Mouse (Mus musculus) cerebellum, postnatal 14 days (tissue): ENCODE measurements around the gene Lhb.

Source experiments
- DNase-seq, 2 experiments: peaks; one replicate each; pipeline ENCODE4 v3.0.0; 2021; ENCODE audit warnings: mixed read lengths in 2 of 2

Gene Lhb

DNA sequence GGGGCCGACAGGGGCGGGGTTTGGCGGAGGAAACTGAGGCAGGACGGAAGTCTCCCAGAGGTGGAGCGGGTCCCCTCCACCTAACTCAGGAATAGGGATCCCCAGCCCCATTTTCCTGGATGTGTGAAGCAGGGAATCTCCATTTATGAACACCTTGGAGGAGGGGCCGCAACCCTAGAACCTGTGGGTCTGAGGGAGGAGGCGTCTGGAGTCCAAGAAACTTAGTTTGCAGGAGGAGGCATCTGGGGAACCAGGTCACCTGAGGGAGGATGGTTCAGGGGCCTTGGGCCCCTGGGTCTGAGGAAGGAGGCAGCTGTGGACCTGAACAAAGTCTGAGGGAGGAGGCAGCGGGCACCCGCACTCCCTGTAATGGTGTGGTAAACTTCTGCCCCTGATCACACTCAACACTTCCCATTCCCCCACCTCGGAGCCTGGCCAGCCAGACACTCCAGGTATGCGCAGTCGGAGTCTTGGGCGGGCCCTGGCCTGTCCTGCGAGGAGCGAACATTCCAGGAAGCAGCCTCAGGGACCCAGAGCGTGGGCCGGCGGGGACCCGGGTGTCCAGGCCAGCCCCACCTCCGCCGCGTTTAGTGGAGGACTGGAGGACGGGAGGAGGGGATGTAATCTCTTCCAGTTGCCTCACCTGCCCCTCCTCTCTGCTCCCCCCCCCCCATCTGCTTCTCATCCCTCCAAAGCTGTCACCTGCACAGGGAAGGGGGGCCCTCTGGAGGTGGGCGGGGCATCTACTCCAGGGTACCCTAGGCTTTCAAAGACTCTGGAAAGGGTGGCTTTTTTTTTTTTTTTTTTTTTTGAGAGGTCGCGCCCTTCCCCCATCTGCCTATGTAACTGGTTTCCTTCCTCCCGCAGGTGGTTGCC lies 6.5 kb upstream of the Lhb start:
- no peak for DNase-seq

GRCm38 (mm10) chr7:45414740-45415224 lies 5.8 kb upstream of the Lhb start:
- no peak for DNase-seq

DNA sequence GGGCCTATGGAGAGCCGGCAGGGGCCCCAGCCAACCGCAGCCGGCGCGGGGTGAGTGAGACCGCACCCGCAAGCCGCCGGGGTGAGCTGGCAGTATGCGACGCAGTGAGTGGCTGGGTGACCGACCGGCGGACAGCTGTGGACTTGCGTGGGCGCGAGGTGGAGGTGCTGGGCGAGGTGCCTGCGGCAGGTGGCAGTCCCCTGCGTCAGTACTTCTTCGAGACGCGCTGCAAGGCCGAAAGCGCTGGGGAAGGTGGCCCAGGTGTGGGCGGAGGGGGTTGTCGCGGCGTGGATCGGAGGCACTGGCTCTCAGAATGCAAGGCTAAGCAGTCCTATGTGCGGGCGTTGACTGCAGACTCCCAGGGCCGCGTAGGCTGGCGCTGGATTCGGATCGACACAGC lies 5.0 kb upstream of the Lhb start:
- DNase-seq = no peak

GRCm38 (mm10) chr7:45417962-45418492 lies 2.6 kb upstream of the Lhb start:
- DNase-seq = no peak

- no peak for DNase-seq
Observed at GRCm38 (mm10) chr7:45419859-45420614, 583 bp upstream of the Lhb start.

GRCm38 (mm10) chr7:45421194-45421593 lies 574 bp downstream of the Lhb start:
- DNase-seq = no peak

DNA sequence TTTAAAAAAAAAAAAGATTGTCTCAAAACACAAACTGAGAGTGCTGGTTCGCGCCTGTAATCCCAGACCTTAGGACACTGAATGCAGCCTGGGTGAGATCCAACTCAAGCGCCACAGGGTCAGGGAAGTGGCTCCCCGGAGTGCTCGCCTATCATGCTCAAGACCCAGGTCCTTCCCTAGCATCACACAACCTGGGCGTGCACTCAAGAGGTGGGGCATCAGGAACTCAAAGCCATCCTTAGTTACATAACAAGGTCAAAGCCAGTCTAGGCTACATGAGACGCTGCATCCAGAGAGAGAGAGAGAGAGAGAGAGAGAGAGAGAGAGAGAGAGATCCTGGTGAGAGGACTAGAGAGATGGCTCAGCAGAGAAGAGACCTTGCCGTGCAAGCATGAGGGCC lies 5.9 kb downstream of the Lhb start:
- no peak for DNase-seq

- no peak for DNase-seq
Observed at GRCm38 (mm10) chr7:45433835-45434202, 13.2 kb downstream of the Lhb start.

- DNase-seq = peak; percentile 100
Observed at GRCm38 (mm10) chr7:45434203-45435015, 13.8 kb downstream of the Lhb start, which contains the start of gene Gys1. Gene Gys1 (plus strand): TSS chr7:45434844.

DNA sequence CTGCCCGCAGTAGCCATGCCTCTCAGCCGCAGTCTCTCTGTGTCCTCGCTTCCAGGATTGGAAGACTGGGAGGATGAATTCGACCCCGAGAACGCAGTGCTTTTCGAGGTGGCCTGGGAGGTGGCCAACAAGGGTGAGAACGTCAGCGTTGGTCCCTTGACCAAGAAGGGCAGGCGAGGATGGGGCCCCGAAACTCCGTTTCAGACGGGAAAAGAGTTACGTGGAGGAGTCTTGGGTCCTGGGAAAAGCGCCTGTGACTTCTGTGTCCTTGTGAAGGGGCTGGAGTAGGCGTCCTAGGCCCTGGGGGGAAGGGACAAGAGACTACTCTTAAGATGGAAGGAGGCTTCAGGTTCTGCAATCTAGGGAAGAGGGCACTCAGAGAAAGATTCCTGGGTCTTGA lies 14.4 kb downstream of the Lhb start:
- no peak for DNase-seq

DNA sequence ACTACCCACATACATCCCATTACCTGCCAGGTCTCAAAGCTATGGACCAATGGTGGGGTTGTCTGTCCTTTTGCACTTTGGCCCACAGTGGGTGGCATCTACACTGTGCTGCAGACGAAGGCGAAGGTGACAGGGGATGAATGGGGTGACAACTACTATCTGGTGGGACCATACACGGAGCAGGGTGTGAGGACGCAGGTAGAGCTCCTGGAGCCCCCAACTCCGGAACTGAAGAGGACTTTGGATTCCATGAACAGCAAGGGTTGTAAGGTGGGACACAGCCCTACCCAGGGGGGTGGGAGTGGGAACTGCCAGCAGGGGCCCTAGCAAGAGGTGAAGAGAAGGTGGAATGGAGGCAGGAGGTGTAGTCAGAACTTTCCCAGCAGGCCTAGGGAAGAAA lies 15.8 kb downstream of the Lhb start:
- DNase-seq = no peak

- DNase-seq = no peak
Observed at GRCm38 (mm10) chr7:45437046-45437445, 16.4 kb downstream of the Lhb start.

- DNase-seq = peak in 1 of 2 experiments; percentile 32
Observed at GRCm38 (mm10) chr7:45437521-45438276, 17.1 kb downstream of the Lhb start, which contains the start of gene Ruvbl2. Gene Ruvbl2 (minus strand): TSS chr7:45438096.

DNA sequence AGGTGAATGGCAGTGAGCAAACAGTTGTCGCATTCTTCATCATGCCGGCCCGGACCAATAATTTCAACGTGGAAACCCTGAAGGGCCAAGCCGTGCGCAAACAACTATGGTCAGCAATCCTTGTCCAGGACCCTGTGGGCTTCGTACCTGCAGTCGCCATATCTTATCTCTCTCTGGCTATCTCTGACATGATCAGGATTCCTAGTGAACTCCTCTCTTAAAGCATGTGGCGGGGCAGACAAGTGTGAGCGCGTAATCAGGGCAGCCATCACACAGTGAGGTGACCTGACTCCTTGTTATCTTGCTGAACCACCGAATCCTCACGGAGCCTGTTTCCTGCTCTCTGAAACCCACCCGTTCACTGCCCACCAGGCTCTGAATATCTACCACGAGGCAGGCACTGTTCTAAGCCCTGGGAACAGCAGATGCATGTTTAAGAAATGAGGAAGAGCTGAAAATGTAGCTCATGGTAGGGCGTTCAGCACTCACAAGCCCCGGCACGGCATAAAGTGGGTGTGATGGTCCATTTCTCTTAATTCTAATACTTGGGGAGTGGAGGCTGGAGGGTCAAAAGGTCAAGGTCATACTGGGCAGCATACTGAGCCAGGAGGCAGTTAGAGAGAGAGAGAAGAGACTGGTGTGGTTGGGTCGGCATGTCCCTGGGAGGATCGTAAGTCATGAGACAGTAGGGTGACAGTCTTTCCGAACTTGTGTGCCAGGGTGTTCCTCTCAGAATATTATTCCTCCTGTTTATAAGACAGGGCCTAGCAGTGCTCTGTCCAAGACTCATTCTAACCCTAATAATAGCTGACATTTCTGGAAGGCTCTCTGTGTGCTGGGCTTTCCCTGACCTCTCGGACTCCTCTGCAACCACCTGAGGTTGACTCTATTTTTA lies 23.2 kb downstream of the Lhb start:
- no peak for DNase-seq

DNA sequence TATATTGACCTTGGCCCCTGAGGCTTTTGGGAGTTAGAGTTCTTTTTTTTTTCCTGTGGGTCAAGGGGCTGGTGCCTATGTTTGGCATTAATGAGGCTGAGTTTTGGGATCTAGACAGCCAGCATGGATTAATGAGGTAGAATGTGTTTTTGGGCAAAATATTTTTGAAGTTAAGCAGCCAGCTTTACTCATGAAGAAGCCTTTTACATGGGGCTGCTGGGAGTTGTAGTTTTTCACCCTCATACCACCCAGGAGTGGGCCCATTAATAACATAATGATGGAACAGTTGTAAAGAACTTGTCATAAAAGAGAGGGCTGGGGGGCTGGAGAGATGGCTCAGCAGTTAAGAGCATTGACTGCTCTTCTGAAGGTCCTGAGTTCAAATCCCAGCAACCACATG lies 26.0 kb downstream of the Lhb start:
- DNase-seq = no peak

- DNase-seq = peak; percentile 56 to 71
Observed at GRCm38 (mm10) chr7:45447325-45447990, 26.8 kb downstream of the Lhb start.

GRCm38 (mm10) chr7:45449974-45450373 lies 29.4 kb downstream of the Lhb start:
- no peak for DNase-seq

GRCm38 (mm10) chr7:45451344-45451982 lies 30.8 kb downstream of the Lhb start:
- DNase-seq = peak; percentile 93 to 95

- no peak for DNase-seq
Observed at GRCm38 (mm10) chr7:45454971-45455370, 34.4 kb downstream of the Lhb start.
